Mouse (Mus musculus) cerebellum, adult 2 months (tissue): Measurements from ENCODE around the gene Ncln.

ENCODE experiments used
- CTCF ChIP-seq: fragments of 200-500 bp; IDR thresholded peaks from 2 replicates; pipeline ENCODE4 v1.5.1; 2011; ENCODE audit warnings: low read depth, mild to moderate bottlenecking, control low read depth, low read length, moderate library complexity, borderline replicate concordance; ENCODE audit not compliant: insufficient read depth
- POLR2A ChIP-seq: fragments of 200-500 bp; IDR thresholded peaks from 2 replicates; pipeline ENCODE4 v1.6.1; 2011; ENCODE audit warnings: low read length, control low read depth, borderline replicate concordance; ENCODE audit not compliant: insufficient read depth

DNA sequence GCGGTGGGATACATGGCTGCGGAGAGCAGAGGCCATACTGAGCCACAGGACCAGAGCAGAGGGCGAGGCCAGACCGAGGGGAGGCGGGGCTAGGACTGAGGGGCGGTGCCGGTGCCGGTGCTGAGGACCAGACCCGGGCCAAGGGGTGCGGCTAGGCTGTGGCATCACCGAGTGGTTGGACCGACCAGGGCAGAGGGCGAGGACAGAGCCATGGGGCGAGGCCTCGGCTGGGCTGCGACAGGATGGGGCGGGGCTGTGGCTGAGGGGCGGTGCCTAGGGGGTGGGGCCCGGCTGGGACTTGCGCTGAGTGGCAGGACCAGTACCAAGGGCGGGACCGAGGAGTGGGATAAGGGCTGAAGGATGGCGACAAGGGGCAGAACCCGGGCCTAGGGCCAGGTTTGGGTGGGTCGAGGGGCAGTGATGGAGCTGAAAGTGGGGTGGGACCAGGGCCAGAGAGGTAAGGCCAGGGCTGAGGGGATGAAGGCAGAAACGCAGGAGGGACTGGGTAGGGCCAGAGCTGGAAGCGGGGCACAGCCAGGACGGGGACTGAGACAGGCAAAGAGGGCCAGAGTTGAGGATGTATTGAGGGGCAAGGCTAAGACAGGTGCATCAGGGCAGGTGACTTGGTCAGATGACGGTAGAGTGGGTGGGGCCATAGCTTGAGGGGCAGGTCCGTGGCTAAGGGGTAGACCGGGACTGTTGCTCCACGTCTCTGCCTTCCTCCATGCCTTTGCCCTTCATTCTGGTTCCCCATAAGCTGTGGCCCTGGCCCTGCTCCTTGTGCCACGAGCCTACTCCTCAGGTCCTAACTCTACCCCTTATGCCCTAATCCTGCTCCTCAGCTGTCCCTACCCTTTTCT, 31.6 kb downstream of the Ncln start:
- TF ChIP-seq CTCF, result no peak
- no peak for TF ChIP-seq POLR2A
